Mouse (Mus musculus): ENCODE data around the gene Gm45208.

DNA sequence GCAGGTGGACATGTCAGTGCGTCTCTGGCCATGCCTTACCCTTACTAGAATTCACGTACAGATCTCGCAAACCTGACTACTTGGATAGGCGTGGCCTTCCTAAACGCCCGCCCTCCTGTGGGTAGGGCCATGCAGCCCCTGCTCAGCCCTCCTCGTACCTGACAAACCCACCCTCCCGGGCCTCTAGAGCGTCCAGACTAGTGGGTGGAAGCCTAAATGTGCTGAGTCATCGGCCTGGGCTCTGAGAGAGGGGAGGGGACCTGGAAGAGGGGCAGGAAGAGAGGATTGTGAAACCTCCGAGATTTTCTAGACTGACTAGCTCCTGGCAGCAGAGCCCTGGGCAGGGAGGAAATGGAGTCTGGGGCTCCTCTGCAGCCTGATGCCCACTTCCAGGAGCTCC, 43.7 kb downstream of the Gm45208 start:
- TF ChIP-seq CTCF (IDR thresholded peaks at IDR 0.05; ENCODE audit: borderline replicate concordance, control insufficient read depth, extremely low read depth, insufficient read depth, low read length, poor library complexity) (no peak), POLR2A (IDR thresholded peaks at IDR 0.05; ENCODE audit: control insufficient read depth, extremely low read depth, insufficient read depth, low read length, poor library complexity) (no peak)
